Mouse (Mus musculus) CH12.LX (cell line): Measurements from ENCODE around the gene Spred2.
A peak's percentile ranks its signal among the peaks of the same experiment; 100 is the strongest.

ENCODE experiments used
- CHD2 ChIP-seq: IDR thresholded peaks from 2 replicates; pipeline ENCODE4 v1.6.1; 2011; ENCODE audit warnings: low read length, improper control_type of control experiment
- CTCF ChIP-seq, 2 experiments: IDR thresholded peaks in 1 of 2; conservative IDR thresholded peaks in 1 of 2; 2 replicates each; pipeline ENCODE4 v1.5.1; 2011 to 2012; ENCODE audit warnings: low read depth in 2 of 2, low read length in 2 of 2, improper control_type of control experiment in 1 of 2, inconsistent platforms in 1 of 2, mild to moderate bottlenecking in 1 of 2, moderate library complexity in 1 of 2
- EP300 ChIP-seq: IDR thresholded peaks from 2 replicates; pipeline ENCODE4 v1.6.1; 2011; ENCODE audit warnings: low read length, improper control_type of control experiment
- MAFK ChIP-seq: IDR thresholded peaks from 2 replicates; pipeline ENCODE4 v1.6.1; 2011; ENCODE audit warnings: low read length, improper control_type of control experiment; ENCODE audit not compliant: insufficient replicate concordance
- MAZ ChIP-seq: IDR thresholded peaks from 2 replicates; pipeline ENCODE4 v1.6.1; 2012; ENCODE audit warnings: low read depth, mild to moderate bottlenecking, inconsistent platforms, low read length, improper control_type of control experiment, moderate library complexity
- MYC ChIP-seq: IDR thresholded peaks from 2 replicates; pipeline ENCODE4 v1.6.1; 2011; ENCODE audit warnings: low read depth, mild to moderate bottlenecking, improper control_type of control experiment, low read length
- POLR2A ChIP-seq: IDR thresholded peaks from 2 replicates; pipeline ENCODE4 v1.6.1; 2011; ENCODE audit warnings: low read depth, mild to moderate bottlenecking, improper control_type of control experiment, low read length
- TCF12 ChIP-seq: IDR thresholded peaks from 2 replicates; pipeline ENCODE4 v1.6.1; 2014; ENCODE audit warnings: low read depth, mild to moderate bottlenecking, inconsistent platforms, low read length, improper control_type of control experiment
- ZC3H11A ChIP-seq: IDR thresholded peaks from 2 replicates; pipeline ENCODE4 v1.6.1; 2012; ENCODE audit warnings: low read depth, mild to moderate bottlenecking, inconsistent platforms, low read length, improper control_type of control experiment

- TF ChIP-seq CHD2, result no peak
- TF ChIP-seq POLR2A, result no peak
- no peak for TF ChIP-seq MAZ
- no peak for TF ChIP-seq MYC
- no peak for TF ChIP-seq CTCF (conservative IDR thresholded peaks at IDR 0.05 in 1 of 2, IDR thresholded peaks at IDR 0.05 in 1 of 2; ENCODE audit: low read depth in 2 of 2, low read length in 2 of 2)
- no peak for TF ChIP-seq MAFK
- no peak for TF ChIP-seq TCF12
- TF ChIP-seq ZC3H11A, result no peak
- TF ChIP-seq EP300, result 0 out of 2 replicates have a peak, but pooled peaks have one; percentile 40
Measured at GRCm38 (mm10) chr11:19938456-19939004, 14.4 kb downstream of the Spred2 start.
